Mouse (Mus musculus): Measurements from ENCODE around the gene Dlat. TPM values are rescaled to one million over a fixed set of nuclear protein-coding genes. Genes with fewer than 3 reads are reported as not detected.

Dlat gene
- total RNA-seq, 2 experiments from 2014 or later = 175 to 192 TPM

GRCm38 (mm10) chr9:50594794-50595417 lies 64.7 kb downstream of the Dlat start:
- no peak for DNase-seq (ENCODE audit: low spot score)

- DNase-seq (ENCODE audit: low spot score) = no peak
Measured at GRCm38 (mm10) chr9:50593544-50593943, 66.0 kb downstream of the Dlat start.

- no peak for DNase-seq (ENCODE audit: low spot score)
Measured at GRCm38 (mm10) chr9:50592955-50593354, 66.6 kb downstream of the Dlat start.

GRCm38 (mm10) chr9:50590856-50591518 lies 68.6 kb downstream of the Dlat start:
- no peak for DNase-seq (ENCODE audit: low spot score)

GRCm38 (mm10) chr9:50586955-50587354 lies 72.6 kb downstream of the Dlat start:
- no peak for DNase-seq (ENCODE audit: low spot score)

- DNase-seq (ENCODE audit: low spot score) = no peak
Measured at GRCm38 (mm10) chr9:50585145-50585818, 74.3 kb downstream of the Dlat start.

Other genes with a start within 250 kb of the Dlat start
- gene Plet1, start 165.3 kb downstream of the Dlat start, total RNA-seq (2021) = not detected
- 10 to 100 TPM; 11.0 to 12.2 TPM for gene Pts, start 131.1 kb downstream of the Dlat start, total RNA-seq (2021)
- 1 to 10 TPM; 1.0 to 2.0 TPM for gene Il18, start 105.0 kb downstream of the Dlat start, total RNA-seq (2021)
- under 1 TPM; 0.27 to 0.55 TPM for gene Bco2, start 104.6 kb downstream of the Dlat start, total RNA-seq (2021)
- gene Tex12, start 98.5 kb downstream of the Dlat start, total RNA-seq (2021) = not detected
- 100 to 1,000 TPM; 300 to 329 TPM for gene Sdhd, start 56.0 kb downstream of the Dlat start, total RNA-seq (2021)
- 100 to 1,000 TPM; 223 to 226 TPM for gene Timm8b, start 55.9 kb downstream of the Dlat start, total RNA-seq (2021)
- gene Pih1d2, start 42.5 kb downstream of the Dlat start, total RNA-seq (2021) = under 1 TPM; 0.18 to 0.38 TPM
- 10 to 100 TPM; 11.1 to 11.6 TPM for gene Nkapd1, start 42.3 kb downstream of the Dlat start, total RNA-seq (2021)
- 1 to 10 TPM; 2.1 to 4.7 TPM for gene Dixdc1, start 79.7 kb upstream of the Dlat start, total RNA-seq (2021)
- gene 2310030G06Rik, start 86.8 kb upstream of the Dlat start, total RNA-seq (2021) = 1 to 10 TPM; 4.5 to 5.6 TPM
- 1,000 to 10,000 TPM; 1,743 to 2,314 TPM for gene Cryab, start 91.5 kb upstream of the Dlat start, total RNA-seq (2021)
- 100 to 1,000 TPM; 120 to 134 TPM for gene Hspb2, start 92.6 kb upstream of the Dlat start, total RNA-seq (2021)
- gene Fdxacb1, start 108.5 kb upstream of the Dlat start, total RNA-seq (2021) = 1 to 10 TPM; 4.2 to 4.4 TPM
- 10 to 100 TPM; 10.3 to 10.8 TPM for gene Alg9, start 115.2 kb upstream of the Dlat start, total RNA-seq (2021)
- 10 to 100 TPM; 13.7 to 18.9 TPM for gene 1110032A03Rik, start 115.7 kb upstream of the Dlat start, total RNA-seq (2021)
- 1 to 10 TPM; 4.3 to 5.4 TPM for gene Ppp2r1b, start 185.5 kb upstream of the Dlat start, total RNA-seq (2021)